Mouse (Mus musculus): ENCODE measurements around the gene Tgm2. TPM values are rescaled to one million over a fixed set of nuclear protein-coding genes. Genes with fewer than 3 reads are reported as not detected.

Tgm2 gene
- polyA plus RNA-seq, 2 experiments = 34.6 to 41.9 TPM

DNA sequence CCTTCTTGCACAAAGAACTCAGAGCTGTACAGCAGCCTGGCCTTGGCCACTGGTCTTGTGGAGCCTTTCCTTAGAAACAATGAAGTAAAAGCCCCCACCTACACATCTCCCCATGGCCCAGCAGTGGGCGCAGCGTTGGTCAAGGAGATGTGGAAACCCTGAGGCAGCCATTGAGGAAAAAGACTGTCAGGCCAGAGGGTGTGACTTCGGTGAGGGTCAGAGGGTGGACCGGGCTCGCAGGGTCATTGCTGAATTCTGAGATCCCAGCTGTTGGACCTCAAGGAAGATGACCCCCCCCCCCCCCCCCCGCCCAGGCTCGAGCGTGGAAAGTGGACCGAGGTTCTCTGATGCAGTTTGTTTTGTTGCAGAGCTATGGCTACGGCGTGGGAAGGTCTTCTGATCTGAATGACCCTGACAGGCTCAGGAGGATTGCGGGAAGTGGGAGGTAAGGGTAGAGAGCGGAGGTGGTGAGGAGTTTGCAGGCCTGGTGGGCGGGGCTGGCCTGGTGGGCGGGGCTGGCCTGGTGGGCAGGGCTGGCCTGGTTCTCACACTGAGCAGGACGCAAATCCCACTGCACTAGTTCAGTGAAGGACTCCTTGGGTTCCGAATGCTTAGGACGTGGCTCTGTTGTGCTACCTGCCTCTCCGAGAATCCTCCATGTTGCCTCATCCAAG lies 32.6 kb upstream of the Tgm2 start:
- ATAC-seq (ENCODE audit: insufficient read depth) (peak; percentile 47), DNase-seq (ENCODE audit: low read depth in 3 of 3, low spot score in 3 of 3) (no peak)
- Histone ChIP-seq H3K27ac (no peak overlapping the region), H3K4me3 (ENCODE audit: insufficient read depth in 1 of 2, low read depth in 2 of 2, low read length in 2 of 2) (peak overlapping the region; percentile 26 to 44; a peak in 3 of 4 replicates), H3K9me3 (ENCODE audit: control insufficient read depth, low read length) (no peaks in the 10 kb centered on the region), H3K27me3 (ENCODE audit: control insufficient read depth, insufficient read depth, low read length) (no peaks in the 10 kb centered on the region; the same call in 1 of the 2 replicates), H3K36me3 (replicated peaks; ENCODE audit: control insufficient read depth, insufficient read depth, low read depth) (no peaks in the 10 kb centered on the region), H3K4me2 (ENCODE audit: low read depth) (peak overlapping the region; percentile 59), H3K9ac (replicated peaks) (no peak overlapping the region), H3K4me1 (replicated peaks; ENCODE audit: control insufficient read depth in 2 of 2, insufficient read depth in 2 of 2, low read length in 1 of 2) (peaks cover 0 to 39% of the 10 kb centered on the region in 2 experiments; a peak in 2 of 4 replicates)
- WGBS (ENCODE audit: insufficient replicate concordance) = 11% methylated on average over 15 of the region's 19 CpGs
- TF ChIP-seq CTCF (IDR thresholded peaks at IDR 0.05; ENCODE audit: low read depth) = no peak
- TF ChIP-seq EP300 (IDR thresholded peaks at IDR 0.05; ENCODE audit: low read depth) = no peak

DNA sequence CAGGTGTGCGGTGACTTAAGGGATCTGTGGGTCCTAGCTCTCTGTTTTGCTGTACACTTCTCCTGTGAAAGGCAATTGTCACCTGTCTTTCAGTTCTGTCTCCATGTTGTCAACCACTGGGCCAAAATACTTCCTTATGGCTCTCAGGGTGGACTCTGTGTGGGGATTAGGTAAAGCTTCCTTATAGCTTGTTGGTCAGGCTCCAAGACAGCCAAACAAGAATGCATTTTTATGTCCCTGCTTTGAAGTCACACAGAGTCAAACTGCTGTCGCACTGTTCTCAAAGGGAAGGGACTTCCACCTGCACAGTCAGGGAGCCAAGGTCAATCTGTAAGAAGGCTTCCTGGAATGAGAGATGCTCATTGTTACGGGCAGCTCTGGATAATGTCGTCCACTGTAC lies 31.9 kb upstream of the Tgm2 start:
- H3K4me3 ChIP-seq (ENCODE audit: insufficient read depth in 1 of 2, low read depth in 2 of 2, low read length in 2 of 2) = no peak overlapping the region
- TF ChIP-seq EP300 (IDR thresholded peaks at IDR 0.05; ENCODE audit: low read depth) (no peak), CTCF (IDR thresholded peaks at IDR 0.05; ENCODE audit: low read depth) (no peak)
- no peak overlapping the region for H3K4me2 ChIP-seq (ENCODE audit: low read depth)
- H3K4me1 ChIP-seq (replicated peaks; ENCODE audit: control insufficient read depth in 2 of 2, insufficient read depth in 2 of 2, low read length in 1 of 2) = peaks cover 0 to 39% of the 10 kb centered on the region in 2 experiments; a peak in 2 of 4 replicates
- H3K27ac ChIP-seq = no peak overlapping the region
- no peaks in the 10 kb centered on the region; the same call in 1 of the 2 replicates for H3K27me3 ChIP-seq (ENCODE audit: control insufficient read depth, insufficient read depth, low read length)
- no peak overlapping the region for H3K9ac ChIP-seq (replicated peaks)
- no peaks in the 10 kb centered on the region for H3K9me3 ChIP-seq (ENCODE audit: control insufficient read depth, low read length)
- DNase-seq (ENCODE audit: low read depth in 3 of 3, low spot score in 3 of 3) (no peak), ATAC-seq (ENCODE audit: insufficient read depth) (no peak)
- 75% methylated on average over 4 of the region's 4 CpGs for WGBS (ENCODE audit: insufficient replicate concordance)
- no peaks in the 10 kb centered on the region for H3K36me3 ChIP-seq (replicated peaks; ENCODE audit: control insufficient read depth, insufficient read depth, low read depth)

DNA sequence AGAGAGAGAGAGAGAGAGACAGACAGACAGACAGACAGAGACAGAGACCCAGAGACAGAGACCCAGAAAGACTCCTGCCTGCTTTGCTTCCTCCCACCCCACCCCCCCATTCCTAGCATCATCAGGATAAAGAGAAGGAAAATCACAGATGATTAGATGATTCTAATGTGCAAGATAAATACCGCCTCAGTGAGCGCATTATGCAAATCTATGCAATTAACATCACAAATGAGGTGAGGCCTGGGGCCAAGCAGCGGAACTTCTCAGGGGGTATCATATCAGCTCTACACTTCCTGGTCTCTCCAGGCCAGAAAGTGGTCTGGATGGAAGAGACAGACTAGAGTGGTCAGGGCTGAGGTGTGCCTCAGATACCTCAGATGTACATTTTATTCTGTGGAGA lies 31.3 kb upstream of the Tgm2 start:
- Histone ChIP-seq H3K9me3 (ENCODE audit: control insufficient read depth, low read length) (no peaks in the 10 kb centered on the region), H3K27me3 (ENCODE audit: control insufficient read depth, insufficient read depth, low read length) (no peaks in the 10 kb centered on the region; the same call in 1 of the 2 replicates), H3K9ac (replicated peaks) (no peak overlapping the region), H3K4me3 (ENCODE audit: insufficient read depth in 1 of 2, low read depth in 2 of 2, low read length in 2 of 2) (no peak overlapping the region), H3K4me1 (replicated peaks; ENCODE audit: control insufficient read depth in 2 of 2, insufficient read depth in 2 of 2, low read length in 1 of 2) (peaks cover 0 to 39% of the 10 kb centered on the region in 2 experiments; a peak in 2 of 4 replicates), H3K27ac (no peak overlapping the region), H3K36me3 (replicated peaks; ENCODE audit: control insufficient read depth, insufficient read depth, low read depth) (no peaks in the 10 kb centered on the region), H3K4me2 (ENCODE audit: low read depth) (no peak overlapping the region)
- WGBS (ENCODE audit: insufficient replicate concordance) = 57% methylated on average over 3 of the region's 3 CpGs
- no peak for TF ChIP-seq EP300 (IDR thresholded peaks at IDR 0.05; ENCODE audit: low read depth)
- no peak for TF ChIP-seq CTCF (IDR thresholded peaks at IDR 0.05; ENCODE audit: low read depth)
- ATAC-seq (ENCODE audit: insufficient read depth) (no peak), DNase-seq (ENCODE audit: low read depth in 3 of 3, low spot score in 3 of 3) (no peak)

DNA sequence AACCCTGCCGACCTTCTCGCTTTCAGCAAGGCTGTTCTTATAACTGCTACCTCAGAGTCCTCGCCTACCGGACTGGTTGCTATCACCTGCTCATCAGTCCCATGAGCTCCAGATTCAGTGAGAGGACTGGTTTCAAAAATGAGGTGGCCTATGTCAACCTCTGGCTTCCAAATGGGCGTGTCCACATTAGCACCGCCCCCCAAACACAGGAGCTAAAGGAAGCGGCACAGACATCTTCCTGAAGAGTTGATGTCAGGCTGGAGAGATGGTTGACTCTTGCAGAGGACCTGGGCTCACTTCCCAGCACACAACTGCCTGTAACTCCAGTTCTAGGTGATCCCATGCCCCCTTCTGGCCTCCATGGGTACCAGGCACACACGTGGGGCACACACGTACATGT lies 30.5 kb upstream of the Tgm2 start:
- Histone ChIP-seq H3K9me3 (ENCODE audit: control insufficient read depth, low read length) (no peaks in the 10 kb centered on the region), H3K9ac (replicated peaks) (no peak overlapping the region), H3K27me3 (ENCODE audit: control insufficient read depth, insufficient read depth, low read length) (no peaks in the 10 kb centered on the region; the same call in 1 of the 2 replicates), H3K27ac (no peak overlapping the region), H3K4me3 (ENCODE audit: insufficient read depth in 1 of 2, low read depth in 2 of 2, low read length in 2 of 2) (no peak overlapping the region), H3K4me2 (ENCODE audit: low read depth) (no peak overlapping the region), H3K4me1 (replicated peaks; ENCODE audit: control insufficient read depth in 2 of 2, insufficient read depth in 2 of 2, low read length in 1 of 2) (peaks cover 0 to 39% of the 10 kb centered on the region in 2 experiments; a peak in 2 of 4 replicates), H3K36me3 (replicated peaks; ENCODE audit: control insufficient read depth, insufficient read depth, low read depth) (no peaks in the 10 kb centered on the region)
- WGBS (ENCODE audit: insufficient replicate concordance) = 68% methylated on average over 9 of the region's 9 CpGs
- no peak for ATAC-seq (ENCODE audit: insufficient read depth)
- TF ChIP-seq EP300 (IDR thresholded peaks at IDR 0.05; ENCODE audit: low read depth) (no peak), CTCF (IDR thresholded peaks at IDR 0.05; ENCODE audit: low read depth) (peak; percentile 20; the same call in 1 of the 2 replicates)
- DNase-seq (ENCODE audit: low read depth in 3 of 3, low spot score in 3 of 3) = no peak

DNA sequence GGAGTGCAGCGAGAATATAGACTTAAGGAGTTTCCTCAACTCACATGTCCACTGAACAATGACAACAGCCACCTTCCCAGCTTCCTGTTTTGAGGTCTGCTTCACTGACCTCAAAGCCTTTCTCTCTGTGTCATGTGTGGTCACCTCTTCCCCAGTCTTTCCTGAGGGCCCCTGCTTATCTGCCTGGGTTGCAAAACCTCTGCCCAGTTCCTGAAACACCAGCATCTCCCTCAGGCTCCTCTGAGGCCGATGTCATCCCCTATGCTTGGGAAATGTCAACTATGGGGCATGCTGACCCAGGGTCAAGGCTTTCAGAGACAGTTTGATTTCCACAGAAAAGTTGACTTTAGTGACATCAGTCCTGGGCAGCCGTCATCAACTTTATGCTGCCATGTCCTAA lies 29.2 kb upstream of the Tgm2 start:
- H3K27me3 ChIP-seq (ENCODE audit: control insufficient read depth, insufficient read depth, low read length) = no peaks in the 10 kb centered on the region; the same call in 1 of the 2 replicates
- H3K4me2 ChIP-seq (ENCODE audit: low read depth) = no peak overlapping the region
- DNase-seq (ENCODE audit: low read depth in 3 of 3, low spot score in 3 of 3) (peak in 2 of 3 experiments; percentile 49 to 58), ATAC-seq (ENCODE audit: insufficient read depth) (peak; percentile 71)
- WGBS (ENCODE audit: insufficient replicate concordance) = 4% methylated on average over 3 of the region's 3 CpGs
- TF ChIP-seq EP300 (IDR thresholded peaks at IDR 0.05; ENCODE audit: low read depth) = 0 out of 2 replicates have a peak, but pooled peaks have one; percentile 29
- TF ChIP-seq CTCF (IDR thresholded peaks at IDR 0.05; ENCODE audit: low read depth) = no peak
- no peaks in the 10 kb centered on the region for H3K9me3 ChIP-seq (ENCODE audit: control insufficient read depth, low read length)
- no peak overlapping the region for H3K9ac ChIP-seq (replicated peaks)
- H3K27ac ChIP-seq = no peak overlapping the region; the same call in 1 of the 2 replicates
- no peak overlapping the region for H3K4me3 ChIP-seq (ENCODE audit: insufficient read depth in 1 of 2, low read depth in 2 of 2, low read length in 2 of 2)
- H3K4me1 ChIP-seq (replicated peaks; ENCODE audit: control insufficient read depth in 2 of 2, insufficient read depth in 2 of 2, low read length in 1 of 2) = peaks cover 0 to 39% of the 10 kb centered on the region in 2 experiments; a peak in 2 of 4 replicates
- H3K36me3 ChIP-seq (replicated peaks; ENCODE audit: control insufficient read depth, insufficient read depth, low read depth) = no peaks in the 10 kb centered on the region

All from liver, embryonic 14.5 days (tissue).